Mouse (Mus musculus) limb, embryonic 13.5 days (tissue): ENCODE data around the gene Ncbp3. TPM values are rescaled to one million over a fixed set of nuclear protein-coding genes. Genes with fewer than 3 reads are reported as not detected.

ENCODE experiments used
- ATAC-seq: fragments of 200-750 bp; cut with Nextera tagmentation; 2 replicates; pipeline ENCODE4 v1.8.0; 2017; ENCODE audit warnings: low read depth, moderate number of reproducible peaks, moderate TSS enrichment; ENCODE audit not compliant: low FRiP score
- H3K27ac ChIP-seq: fragments of 300-500 bp; sonication (generic); 2 replicates; pipeline ENCODE4 v1.5.1; 2015; ENCODE audit warnings: inconsistent platforms, mild to moderate bottlenecking, moderate library complexity
- H3K27me3 ChIP-seq: fragments of 300-500 bp; sonication (generic); 2 replicates; pipeline ENCODE4 v1.6.1; 2015; ENCODE audit warnings: mild to moderate bottlenecking, inconsistent platforms
- H3K36me3 ChIP-seq: fragments of 300-500 bp; sonication (generic); 2 replicates; pipeline ENCODE4 v1.6.1; 2015; ENCODE audit warnings: inconsistent platforms, mild to moderate bottlenecking, moderate library complexity
- H3K4me1 ChIP-seq: fragments of 300-500 bp; sonication (generic); 2 replicates; pipeline ENCODE4 v1.6.1; 2015; ENCODE audit warnings: inconsistent platforms
- H3K4me2 ChIP-seq: fragments of 300-500 bp; sonication (generic); replicated peaks from 2 replicates; pipeline ENCODE4 v1.6.1; 2015; ENCODE audit warnings: inconsistent platforms, mild to moderate bottlenecking, moderate library complexity
- H3K4me3 ChIP-seq: fragments of 300-500 bp; sonication (generic); 2 replicates; pipeline ENCODE4 v1.5.1; 2015; ENCODE audit warnings: moderate library complexity, mild to moderate bottlenecking, inconsistent platforms
- H3K9ac ChIP-seq: fragments of 300-500 bp; sonication (generic); 2 replicates; pipeline ENCODE4 v1.6.1; 2015; ENCODE audit warnings: mild to moderate bottlenecking, inconsistent platforms
- H3K9me3 ChIP-seq: fragments of 300-500 bp; sonication (generic); 2 replicates; pipeline ENCODE4 v1.6.1; 2016; ENCODE audit warnings: inconsistent platforms
- WGBS: fragments of 180-500 bp; shearing (Covaris S2); methylation state at CpG from one replicate; pipeline ENCODE4 v1.1.7; 2015; 5-methylcytosine and 5-hydroxymethylcytosine counted together
- polyA plus RNA-seq: library from polyadenylated mRNA; unstranded; fragments of >200 nt; fragmentation: Nextera tagmentation; extraction: Ambion mirVana; gene quantifications from 2 replicates; pipeline ENCODE4 v1.2.1, GENCODE M21; 2015

Gene Ncbp3
- 14.0 and 14.5 TPM in 2 replicates for polyA plus RNA-seq

- H3K4me1 ChIP-seq, result peaks cover 24% of the 10 kb centered on the region
- peak; percentile 96 for ATAC-seq
- H3K4me3 ChIP-seq, result peak within 1 kb of the TSS; percentile 90
- peak within 1 kb of the TSS; percentile 92 for H3K9ac ChIP-seq
- no peaks in the 10 kb centered on the region for H3K27me3 ChIP-seq
- H3K4me2 ChIP-seq, result peak within 1 kb of the TSS; percentile 82
- no peaks in the 10 kb centered on the region for H3K9me3 ChIP-seq
- H3K27ac ChIP-seq, result peak within 1 kb of the TSS; percentile 81
- H3K36me3 ChIP-seq, result peaks cover 17% of the 10 kb centered on the region
- WGBS, result under 1% methylated on average over 39 of the region's 39 CpGs
Measured at GRCm38 (mm10) chr11:73047542-73047996, at the start of gene Ncbp3. Gene Ncbp3 (plus strand): TSS chr11:73047783.

GRCm38 (mm10) chr11:72998771-72999170 lies 48.8 kb upstream of the Ncbp3 start, which contains the start of gene P2rx1:
Gene P2rx1 (plus strand): TSS chr11:72999103.
- 37% methylated on average over 8 of the region's 8 CpGs for WGBS
- Histone ChIP-seq H3K27me3 (no peaks in the 10 kb centered on the region), H3K27ac (no peak within 1 kb of the TSS), H3K36me3 (no peaks in the 10 kb centered on the region), H3K9ac (no peak within 1 kb of the TSS), H3K4me3 (no peak within 1 kb of the TSS), H3K9me3 (no peaks in the 10 kb centered on the region), H3K4me2 (no peak within 1 kb of the TSS), H3K4me1 (0 out of 2 replicates have a peak, but pooled peaks cover 4% of the 10 kb centered on the region)
- peak; percentile 24; the same call in 1 of the 2 replicates for ATAC-seq

- H3K9me3 ChIP-seq, result no peaks in the 10 kb centered on the region
- H3K27ac ChIP-seq, result no peak overlapping the region
- no peak for ATAC-seq
- no peak overlapping the region for H3K4me2 ChIP-seq
- no peak overlapping the region for H3K4me3 ChIP-seq
- no peak overlapping the region for H3K9ac ChIP-seq
- no peaks in the 10 kb centered on the region for H3K27me3 ChIP-seq
- no peaks in the 10 kb centered on the region for H3K36me3 ChIP-seq
- 8% methylated on average over 6 of the region's 6 CpGs for WGBS
- 0 out of 2 replicates have a peak, but pooled peaks cover 4% of the 10 kb centered on the region for H3K4me1 ChIP-seq
Measured at GRCm38 (mm10) chr11:73001029-73001428, 46.6 kb upstream of the Ncbp3 start.

- H3K9me3 ChIP-seq, result no peaks in the 10 kb centered on the region
- 4% methylated on average over 2 of the region's 2 CpGs for WGBS
- H3K36me3 ChIP-seq, result no peaks in the 10 kb centered on the region
- ATAC-seq, result peak; percentile 46; the same call in 1 of the 2 replicates
- no peaks in the 10 kb centered on the region for H3K4me1 ChIP-seq
- no peak overlapping the region for H3K27ac ChIP-seq
- H3K9ac ChIP-seq, result no peak overlapping the region
- no peak overlapping the region for H3K4me3 ChIP-seq
- peaks cover 26% of the 10 kb centered on the region for H3K27me3 ChIP-seq
- H3K4me2 ChIP-seq, result no peak overlapping the region
Measured at GRCm38 (mm10) chr11:73006377-73006776, 41.2 kb upstream of the Ncbp3 start.

DNA sequence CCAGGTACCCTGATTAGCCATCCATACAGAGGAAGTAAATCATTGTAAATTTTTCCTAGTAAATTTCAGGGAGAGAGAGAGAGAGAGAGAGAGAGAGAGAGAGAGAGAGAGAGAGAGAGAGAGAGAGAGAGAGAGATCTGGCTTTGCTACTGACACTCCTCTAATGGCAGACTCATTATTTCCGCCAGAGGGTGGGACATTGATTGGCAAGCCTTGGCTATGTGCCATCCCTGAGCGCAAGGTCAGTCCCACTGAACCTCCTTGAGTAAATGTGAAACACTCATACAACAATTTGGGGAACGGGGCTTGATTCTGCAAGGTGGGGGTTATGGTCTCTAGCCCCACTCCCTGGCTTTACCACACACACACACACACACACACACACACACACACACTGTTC lies 40.5 kb upstream of the Ncbp3 start:
- H3K36me3 ChIP-seq, result no peaks in the 10 kb centered on the region
- 69% methylated on average over 3 of the region's 3 CpGs for WGBS
- H3K4me3 ChIP-seq, result no peak overlapping the region
- peaks cover 26% of the 10 kb centered on the region for H3K27me3 ChIP-seq
- no peak overlapping the region for H3K4me2 ChIP-seq
- H3K27ac ChIP-seq, result no peak overlapping the region
- no peaks in the 10 kb centered on the region for H3K9me3 ChIP-seq
- ATAC-seq, result no peak
- H3K4me1 ChIP-seq, result no peaks in the 10 kb centered on the region
- no peak overlapping the region for H3K9ac ChIP-seq

GRCm38 (mm10) chr11:73007698-73008481 lies 39.7 kb upstream of the Ncbp3 start:
- Histone ChIP-seq H3K4me1 (no peaks in the 10 kb centered on the region), H3K36me3 (no peaks in the 10 kb centered on the region), H3K4me2 (no peak overlapping the region), H3K27ac (no peak overlapping the region), H3K9me3 (no peaks in the 10 kb centered on the region), H3K27me3 (peaks cover 26% of the 10 kb centered on the region), H3K4me3 (no peak overlapping the region), H3K9ac (no peak overlapping the region)
- ATAC-seq, result no peak
- 66% methylated on average over 11 of the region's 11 CpGs for WGBS

- ATAC-seq, result no peak
- Histone ChIP-seq H3K27me3 (peaks cover 26% of the 10 kb centered on the region), H3K27ac (no peak overlapping the region), H3K9ac (no peak overlapping the region), H3K4me1 (no peaks in the 10 kb centered on the region), H3K4me2 (no peak overlapping the region), H3K36me3 (no peaks in the 10 kb centered on the region), H3K9me3 (no peaks in the 10 kb centered on the region), H3K4me3 (no peak overlapping the region)
- 51% methylated on average over 2 of the region's 2 CpGs for WGBS
Measured at GRCm38 (mm10) chr11:73008826-73009225, 38.8 kb upstream of the Ncbp3 start.

- H3K4me2 ChIP-seq, result no peak overlapping the region
- no peak overlapping the region for H3K27ac ChIP-seq
- no peak for ATAC-seq
- H3K4me1 ChIP-seq, result no peaks in the 10 kb centered on the region
- H3K9ac ChIP-seq, result no peak overlapping the region
- peaks cover 26% of the 10 kb centered on the region for H3K27me3 ChIP-seq
- H3K36me3 ChIP-seq, result no peaks in the 10 kb centered on the region
- no peak overlapping the region for H3K4me3 ChIP-seq
- H3K9me3 ChIP-seq, result no peaks in the 10 kb centered on the region
- WGBS, result 51% methylated on average over 13 of the region's 13 CpGs
Measured at GRCm38 (mm10) chr11:73009531-73010274, 37.9 kb upstream of the Ncbp3 start.

- WGBS, result 69% methylated on average over 5 of the region's 5 CpGs
- H3K4me2 ChIP-seq, result no peak overlapping the region
- H3K36me3 ChIP-seq, result no peaks in the 10 kb centered on the region
- H3K27ac ChIP-seq, result no peak overlapping the region
- no peak overlapping the region for H3K4me3 ChIP-seq
- peaks cover 4% of the 10 kb centered on the region; the same call in 1 of the 2 replicates for H3K4me1 ChIP-seq
- no peak overlapping the region for H3K9ac ChIP-seq
- ATAC-seq, result no peak
- H3K27me3 ChIP-seq, result peaks cover 21% of the 10 kb centered on the region
- no peaks in the 10 kb centered on the region for H3K9me3 ChIP-seq
Measured at GRCm38 (mm10) chr11:73013981-73014380, 33.6 kb upstream of the Ncbp3 start.

DNA sequence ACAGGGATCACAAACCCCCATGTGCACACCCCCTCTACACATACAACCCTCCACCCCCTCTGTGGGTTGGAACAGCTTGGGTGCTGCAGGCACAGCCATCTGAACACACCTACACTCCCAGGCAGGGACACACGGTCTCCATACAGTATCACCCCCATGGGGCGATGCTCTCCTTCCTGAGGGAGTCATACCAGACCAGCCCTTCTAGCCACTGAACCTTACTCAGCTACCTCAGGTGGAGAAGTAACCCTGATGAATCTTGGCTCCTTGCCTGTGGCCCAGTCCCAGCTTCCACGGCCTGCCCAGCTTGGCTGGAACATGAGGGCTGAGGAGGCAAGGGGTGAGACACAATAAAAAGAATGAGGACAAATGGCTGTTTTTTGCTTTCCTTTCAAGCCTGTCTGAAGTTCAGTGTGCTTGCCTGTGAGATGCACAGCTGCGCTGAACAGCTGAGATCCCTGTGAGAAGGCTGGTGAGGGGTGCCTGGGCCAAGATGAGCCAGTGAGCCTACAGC lies 32.7 kb upstream of the Ncbp3 start:
- no peak overlapping the region for H3K27ac ChIP-seq
- H3K9ac ChIP-seq, result peak overlapping the region; percentile 39; the same call in 1 of the 2 replicates
- H3K9me3 ChIP-seq, result no peaks in the 10 kb centered on the region
- peaks cover 13% of the 10 kb centered on the region; the same call in 1 of the 2 replicates for H3K4me1 ChIP-seq
- WGBS, result 77% methylated on average over 4 of the region's 4 CpGs
- no peak for ATAC-seq
- no peak overlapping the region for H3K4me2 ChIP-seq
- H3K27me3 ChIP-seq, result peaks cover 20% of the 10 kb centered on the region
- H3K36me3 ChIP-seq, result no peaks in the 10 kb centered on the region
- no peak overlapping the region for H3K4me3 ChIP-seq

- Histone ChIP-seq H3K4me3 (no peak overlapping the region), H3K36me3 (no peaks in the 10 kb centered on the region), H3K27ac (no peak overlapping the region), H3K4me1 (peaks cover 15% of the 10 kb centered on the region; the same call in 1 of the 2 replicates), H3K4me2 (no peak overlapping the region), H3K9me3 (no peaks in the 10 kb centered on the region), H3K27me3 (peaks cover 22% of the 10 kb centered on the region), H3K9ac (peak overlapping the region; percentile 39; the same call in 1 of the 2 replicates)
- WGBS, result 75% methylated on average over 5 of the region's 5 CpGs
- ATAC-seq, result no peak
Measured at GRCm38 (mm10) chr11:73015391-73016102, 32.0 kb upstream of the Ncbp3 start.
